Mouse (Mus musculus) liver, adult 2 months (tissue): ENCODE measurements around the gene Dbn1.

Source experiments
- CTCF ChIP-seq: fragments of 200-500 bp; IDR thresholded peaks from 2 replicates; pipeline ENCODE4 v1.5.1; 2011; ENCODE audit warnings: low read depth, low read length, control low read depth
- POLR2A ChIP-seq: fragments of 200-500 bp; IDR thresholded peaks from 2 replicates; pipeline ENCODE4 v1.6.1; 2011; ENCODE audit warnings: low read length, control low read depth; ENCODE audit not compliant: insufficient read depth; ENCODE audit errors: extremely low read depth

- TF ChIP-seq CTCF: peak; percentile 96
- TF ChIP-seq POLR2A: no peak
Observed at GRCm38 (mm10) chr13:55516955-55517354, 29.0 kb upstream of the Dbn1 start.
